Comparison of ENCODE assay signal across 7 mouse cellular contexts in genomic region chr9:63124512-63124911, GRCm38 (mm10). TPM values are rescaled to one million over a fixed set of nuclear protein-coding genes. Genes with fewer than 3 reads are reported as not detected.
DNase-seq lines count a peak whose midpoint lies in the region; ATAC-seq and TF ChIP-seq lines count a peak whose summit lies in the region.

No protein-coding gene starts in this region.

- peak overlapping the region; percentile 66; the same call in 1 of the 2 replicates for H3K4me3 ChIP-seq in heart, embryonic 10.5 days
- no peak overlapping the region for H3K4me3 ChIP-seq in lung, embryonic 14.5 days (ENCODE audit: low read depth, low read length)
- H3K4me3 ChIP-seq in liver, postnatal 0 days (ENCODE audit: low read depth, low read length), result no peak overlapping the region

- H3K4me2 ChIP-seq in lung, embryonic 14.5 days, result peak overlapping the region; percentile 82
- H3K4me2 ChIP-seq in liver, postnatal 0 days (ENCODE audit: low read depth, low read length), result peak overlapping the region; percentile 90

- peak; percentile 65; the same call in 1 of the 2 replicates for TF ChIP-seq EP300 in liver, postnatal 0 days (IDR thresholded peaks at IDR 0.05; ENCODE audit: low read depth)

- no peaks in the 10 kb centered on the region for H3K27me3 ChIP-seq in heart, embryonic 10.5 days (ENCODE audit: insufficient read depth, poor library complexity, severe bottlenecking)
- no peaks in the 10 kb centered on the region for H3K27me3 ChIP-seq in lung, embryonic 14.5 days (ENCODE audit: insufficient read depth, low read length)
- H3K27me3 ChIP-seq in liver, postnatal 0 days (ENCODE audit: insufficient read depth, low read length), result no peaks in the 10 kb centered on the region

- H3K9me3 ChIP-seq in heart, embryonic 10.5 days, result no peaks in the 10 kb centered on the region
- no peaks in the 10 kb centered on the region for H3K9me3 ChIP-seq in lung, embryonic 14.5 days (ENCODE audit: low read depth, low read length)
- H3K9me3 ChIP-seq in liver, postnatal 0 days (ENCODE audit: low read length), result no peaks in the 10 kb centered on the region

- ATAC-seq in lung, embryonic 14.5 days (ENCODE audit: insufficient read depth), result no peak
- peak; percentile 44 for ATAC-seq in liver, postnatal 0 days

- peak overlapping the region; percentile 10; the same call in 1 of the 2 replicates for H3K9ac ChIP-seq in lung, embryonic 14.5 days
- H3K9ac ChIP-seq in liver, postnatal 0 days (replicated peaks), result no peak overlapping the region

- intact Hi-C loops in left cerebral cortex, postnatal 14 days (cut with DNase I), result loop anchor here (1.0 to 10.0 kb wide), 5 partner anchors 52 to 840 kb away; partner anchors contain the start of gene Spesp1

- TF ChIP-seq CTCF in lung, embryonic 14.5 days (IDR thresholded peaks at IDR 0.05; ENCODE audit: low read depth), result no peak
- no peak for TF ChIP-seq CTCF in liver, postnatal 0 days (IDR thresholded peaks at IDR 0.05; ENCODE audit: low read depth)

- no peak for DNase-seq in heart, embryonic 10.5 days (ENCODE audit: low spot score)
- no peak for DNase-seq in heart, postnatal 4 days
- DNase-seq in lung, embryonic 14.5 days, result no peak
- no peak for DNase-seq in lung, postnatal 4 days
- peak; percentile 11 for DNase-seq in induced T-regulatory cell, adult 2 months (ENCODE audit: low read depth)
- DNase-seq in liver, postnatal 0 days, result no peak
- no peak for DNase-seq in left cerebral cortex, postnatal 14 days (ENCODE audit: low spot score in 2 of 2)

- H3K4me1 ChIP-seq in heart, embryonic 10.5 days, result peaks cover 8% of the 10 kb centered on the region
- H3K4me1 ChIP-seq in lung, embryonic 14.5 days (ENCODE audit: insufficient read depth), result no peaks in the 10 kb centered on the region
- 0 out of 2 replicates have a peak, but pooled peaks cover 4% of the 10 kb centered on the region for H3K4me1 ChIP-seq in liver, postnatal 0 days (ENCODE audit: insufficient read depth)

- whole genome bisulfite sequencing in heart, embryonic 10.5 days, result 28% methylated on average over 9 of the region's 9 CpGs
- 40% methylated on average over 9 of the region's 9 CpGs for WGBS in lung, embryonic 14.5 days
- WGBS in liver, postnatal 0 days (ENCODE audit: insufficient replicate concordance), result 14% methylated on average over 9 of the region's 9 CpGs

- peak overlapping the region; percentile 88; the same call in 1 of the 2 replicates for H3K27ac ChIP-seq in heart, embryonic 10.5 days
- H3K27ac ChIP-seq in lung, embryonic 14.5 days (ENCODE audit: low read depth), result no peak overlapping the region
- no peak overlapping the region; the same call in 1 of the 2 replicates for H3K27ac ChIP-seq in liver, postnatal 0 days (ENCODE audit: low read depth)

- H3K36me3 ChIP-seq in heart, embryonic 10.5 days, result no peaks in the 10 kb centered on the region
- no peaks in the 10 kb centered on the region for H3K36me3 ChIP-seq in lung, embryonic 14.5 days (ENCODE audit: insufficient read depth)
- H3K36me3 ChIP-seq in liver, postnatal 0 days (replicated peaks; ENCODE audit: insufficient read depth, low read length), result no peaks in the 10 kb centered on the region

RNA-seq across cellular contexts. Expression of gene Skor1, which starts 24.2 kb away (rescaled TPM):
- polyA plus RNA-seq in heart, embryonic 10.5 days (2016; fragmentation: Nextera tagmentation; extraction: Ambion mirVana), result 0.06 TPM in 1 of 2 replicates, not detected in the other
- total RNA-seq in heart, postnatal 4 days (2021), result under 1 TPM; 0.10 to 0.23 TPM
- not detected in 2 replicates for polyA plus RNA-seq in lung, embryonic 14.5 days (2014; fragmentation: Nextera tagmentation; extraction: Ambion mirVana)
- not detected in 2 replicates for polyA plus RNA-seq in liver, postnatal 0 days (2015; fragmentation: Nextera tagmentation; extraction: Ambion mirVana)
- under 1 TPM; 0.15 TPM for total RNA-seq in left cerebral cortex, postnatal 14 days (2021)
